Mouse (Mus musculus): ENCODE results near the gene Kcnip1. TPM values are rescaled to one million over a fixed set of nuclear protein-coding genes. Genes with fewer than 3 reads are reported as not detected.

The Kcnip1 gene
- polyA plus RNA-seq, 1 experiment from 2014 or later, result 3.5 TPM

GRCm38 (mm10) chr11:33603174-33603573 lies 389.8 kb downstream of the Kcnip1 start:
- H3K9ac ChIP-seq (replicated peaks; ENCODE audit: low read length), result no peak overlapping the region
- H3K4me3 ChIP-seq (ENCODE audit: low read depth, low read length), result no peak overlapping the region
- ATAC-seq (replicated peaks; ENCODE audit: insufficient number of reproducible peaks, low FRiP score, low TSS enrichment, low read depth) (no peak), DNase-seq (ENCODE audit: low spot score) (no peak)
- H3K9me3 ChIP-seq (replicated peaks; ENCODE audit: control insufficient read depth, low read length), result no peaks in the 10 kb centered on the region
- no peak overlapping the region for H3K27ac ChIP-seq (replicated peaks; ENCODE audit: low read depth, low read length)
- WGBS, result 66% methylated on average over 2 of the region's 2 CpGs
- no peaks in the 10 kb centered on the region for H3K4me1 ChIP-seq (ENCODE audit: control insufficient read depth, insufficient read depth, low read length)
- H3K4me2 ChIP-seq (ENCODE audit: low read depth, low read length), result no peak overlapping the region
- H3K27me3 ChIP-seq (ENCODE audit: control insufficient read depth, insufficient read depth, low read length), result no peaks in the 10 kb centered on the region
- no peaks in the 10 kb centered on the region for H3K36me3 ChIP-seq (replicated peaks; ENCODE audit: control insufficient read depth, insufficient read depth, low read depth, low read length)

- no peaks in the 10 kb centered on the region for H3K36me3 ChIP-seq (replicated peaks; ENCODE audit: control insufficient read depth, insufficient read depth, low read depth, low read length)
These were observed 394.0 kb downstream of the Kcnip1 start, which contains the start of gene D130052B06Rik for GRCm38 (mm10) chr11:33598986-33599385. D130052B06Rik (plus strand) TSS chr11:33599302.

GRCm38 (mm10) chr11:33596655-33597054 lies 396.3 kb downstream of the Kcnip1 start:
- Histone ChIP-seq H3K4me2 (ENCODE audit: low read depth, low read length) (no peak overlapping the region), H3K36me3 (replicated peaks; ENCODE audit: control insufficient read depth, insufficient read depth, low read depth, low read length) (no peaks in the 10 kb centered on the region), H3K4me3 (ENCODE audit: low read depth, low read length) (no peak overlapping the region), H3K9me3 (replicated peaks; ENCODE audit: control insufficient read depth, low read length) (no peaks in the 10 kb centered on the region), H3K9ac (replicated peaks; ENCODE audit: low read length) (no peak overlapping the region), H3K27me3 (ENCODE audit: control insufficient read depth, insufficient read depth, low read length) (no peaks in the 10 kb centered on the region), H3K4me1 (ENCODE audit: control insufficient read depth, insufficient read depth, low read length) (no peaks in the 10 kb centered on the region), H3K27ac (replicated peaks; ENCODE audit: low read depth, low read length) (no peak overlapping the region)
- DNase-seq (ENCODE audit: low spot score), result no peak
- no peak for ATAC-seq (replicated peaks; ENCODE audit: insufficient number of reproducible peaks, low FRiP score, low TSS enrichment, low read depth)
- WGBS, result 79% methylated on average over 4 of the region's 4 CpGs

More at GRCm38 (mm10) chr11:33598986-33599385, 394.0 kb downstream of the Kcnip1 start, which contains the start of gene D130052B06Rik:
- H3K9me3 ChIP-seq (replicated peaks; ENCODE audit: control insufficient read depth, low read length), result no peaks in the 10 kb centered on the region
- DNase-seq (ENCODE audit: low spot score), result no peak
- H3K4me3 ChIP-seq (ENCODE audit: low read depth, low read length), result no peak within 1 kb of the TSS
- no peak within 1 kb of the TSS for H3K9ac ChIP-seq (replicated peaks; ENCODE audit: low read length)
- no peak within 1 kb of the TSS for H3K4me2 ChIP-seq (ENCODE audit: low read depth, low read length)
- H3K4me1 ChIP-seq (ENCODE audit: control insufficient read depth, insufficient read depth, low read length), result no peaks in the 10 kb centered on the region
- 75% methylated on average over 4 of the region's 4 CpGs for WGBS
- H3K27ac ChIP-seq (replicated peaks; ENCODE audit: low read depth, low read length), result no peak within 1 kb of the TSS
- no peak for ATAC-seq (replicated peaks; ENCODE audit: insufficient number of reproducible peaks, low FRiP score, low TSS enrichment, low read depth)
- no peaks in the 10 kb centered on the region for H3K27me3 ChIP-seq (ENCODE audit: control insufficient read depth, insufficient read depth, low read length)

GRCm38 (mm10) chr11:33592826-33593225 lies 400.1 kb downstream of the Kcnip1 start:
- H3K4me3 ChIP-seq (ENCODE audit: low read depth, low read length), result no peak overlapping the region
- no peak overlapping the region for H3K4me2 ChIP-seq (ENCODE audit: low read depth, low read length)
- no peaks in the 10 kb centered on the region for H3K9me3 ChIP-seq (replicated peaks; ENCODE audit: control insufficient read depth, low read length)
- no peaks in the 10 kb centered on the region for H3K27me3 ChIP-seq (ENCODE audit: control insufficient read depth, insufficient read depth, low read length)
- no peak overlapping the region for H3K9ac ChIP-seq (replicated peaks; ENCODE audit: low read length)
- H3K4me1 ChIP-seq (ENCODE audit: control insufficient read depth, insufficient read depth, low read length), result no peaks in the 10 kb centered on the region
- no peaks in the 10 kb centered on the region for H3K36me3 ChIP-seq (replicated peaks; ENCODE audit: control insufficient read depth, insufficient read depth, low read depth, low read length)
- no peak overlapping the region for H3K27ac ChIP-seq (replicated peaks; ENCODE audit: low read depth, low read length)
- ATAC-seq (replicated peaks; ENCODE audit: insufficient number of reproducible peaks, low FRiP score, low TSS enrichment, low read depth) (no peak), DNase-seq (ENCODE audit: low spot score) (no peak)
- WGBS, result 86% methylated on average over 4 of the region's 4 CpGs

- Histone ChIP-seq H3K36me3 (replicated peaks; ENCODE audit: control insufficient read depth, insufficient read depth, low read depth, low read length) (no peaks in the 10 kb centered on the region), H3K9me3 (replicated peaks; ENCODE audit: control insufficient read depth, low read length) (no peaks in the 10 kb centered on the region), H3K4me2 (ENCODE audit: low read depth, low read length) (no peak overlapping the region), H3K9ac (replicated peaks; ENCODE audit: low read length) (no peak overlapping the region), H3K4me3 (ENCODE audit: low read depth, low read length) (no peak overlapping the region), H3K27ac (replicated peaks; ENCODE audit: low read depth, low read length) (no peak overlapping the region), H3K27me3 (ENCODE audit: control insufficient read depth, insufficient read depth, low read length) (no peaks in the 10 kb centered on the region), H3K4me1 (ENCODE audit: control insufficient read depth, insufficient read depth, low read length) (no peaks in the 10 kb centered on the region)
- 83% methylated on average over 3 of the region's 3 CpGs for WGBS
- no peak for ATAC-seq (replicated peaks; ENCODE audit: insufficient number of reproducible peaks, low FRiP score, low TSS enrichment, low read depth)
- no peak for DNase-seq (ENCODE audit: low spot score)
These were observed 402.2 kb downstream of the Kcnip1 start for GRCm38 (mm10) chr11:33590771-33591170.

- H3K4me3 ChIP-seq (ENCODE audit: low read depth, low read length), result no peak overlapping the region
- no peaks in the 10 kb centered on the region for H3K9me3 ChIP-seq (replicated peaks; ENCODE audit: control insufficient read depth, low read length)
- no peak overlapping the region for H3K27ac ChIP-seq (replicated peaks; ENCODE audit: low read depth, low read length)
- ATAC-seq (replicated peaks; ENCODE audit: insufficient number of reproducible peaks, low FRiP score, low TSS enrichment, low read depth) (no peak), DNase-seq (ENCODE audit: low spot score) (no peak)
- H3K4me2 ChIP-seq (ENCODE audit: low read depth, low read length), result no peak overlapping the region
- H3K4me1 ChIP-seq (ENCODE audit: control insufficient read depth, insufficient read depth, low read length), result no peaks in the 10 kb centered on the region
- WGBS, result 83% methylated on average over 6 of the region's 6 CpGs
- H3K9ac ChIP-seq (replicated peaks; ENCODE audit: low read length), result no peak overlapping the region
- no peaks in the 10 kb centered on the region for H3K27me3 ChIP-seq (ENCODE audit: control insufficient read depth, insufficient read depth, low read length)
- H3K36me3 ChIP-seq (replicated peaks; ENCODE audit: control insufficient read depth, insufficient read depth, low read depth, low read length), result no peaks in the 10 kb centered on the region
These were observed 406.3 kb downstream of the Kcnip1 start for GRCm38 (mm10) chr11:33586614-33587013.

- no peak overlapping the region for H3K9ac ChIP-seq (replicated peaks; ENCODE audit: low read length)
- no peak overlapping the region for H3K27ac ChIP-seq (replicated peaks; ENCODE audit: low read depth, low read length)
- WGBS, result 55% methylated on average over 3 of the region's 3 CpGs
- ATAC-seq (replicated peaks; ENCODE audit: insufficient number of reproducible peaks, low FRiP score, low TSS enrichment, low read depth) (no peak), DNase-seq (ENCODE audit: low spot score) (no peak)
- no peaks in the 10 kb centered on the region for H3K27me3 ChIP-seq (ENCODE audit: control insufficient read depth, insufficient read depth, low read length)
- H3K4me3 ChIP-seq (ENCODE audit: low read depth, low read length), result no peak overlapping the region
- no peaks in the 10 kb centered on the region for H3K36me3 ChIP-seq (replicated peaks; ENCODE audit: control insufficient read depth, insufficient read depth, low read depth, low read length)
- no peak overlapping the region for H3K4me2 ChIP-seq (ENCODE audit: low read depth, low read length)
- no peaks in the 10 kb centered on the region for H3K9me3 ChIP-seq (replicated peaks; ENCODE audit: control insufficient read depth, low read length)
- H3K4me1 ChIP-seq (ENCODE audit: control insufficient read depth, insufficient read depth, low read length), result no peaks in the 10 kb centered on the region
These were observed 413.3 kb downstream of the Kcnip1 start for GRCm38 (mm10) chr11:33579621-33580020.

All from embryonic facial prominence, embryonic 11.5 days (tissue).